Mouse (Mus musculus): ENCODE measurements around the gene Tmco2.
"Not testable (repeated sequence)": the region's sequence is repeated elsewhere in the genome, so short reads cannot be mapped to it uniquely, and the experiment has no call there.

Tmco2 gene

GRCm38 (mm10) chr4:121109126-121109525, at the start of gene Tmco2:
Gene Tmco2 (minus strand): TSS chr4:121109226.
- ATAC-seq (ENCODE audit: insufficient number of reproducible peaks, low FRiP score, low TSS enrichment) = no peak

- ATAC-seq (ENCODE audit: insufficient number of reproducible peaks, low FRiP score, low TSS enrichment) = no peak
Measured at GRCm38 (mm10) chr4:121103304-121103703, 5.7 kb downstream of the Tmco2 start.

DNA sequence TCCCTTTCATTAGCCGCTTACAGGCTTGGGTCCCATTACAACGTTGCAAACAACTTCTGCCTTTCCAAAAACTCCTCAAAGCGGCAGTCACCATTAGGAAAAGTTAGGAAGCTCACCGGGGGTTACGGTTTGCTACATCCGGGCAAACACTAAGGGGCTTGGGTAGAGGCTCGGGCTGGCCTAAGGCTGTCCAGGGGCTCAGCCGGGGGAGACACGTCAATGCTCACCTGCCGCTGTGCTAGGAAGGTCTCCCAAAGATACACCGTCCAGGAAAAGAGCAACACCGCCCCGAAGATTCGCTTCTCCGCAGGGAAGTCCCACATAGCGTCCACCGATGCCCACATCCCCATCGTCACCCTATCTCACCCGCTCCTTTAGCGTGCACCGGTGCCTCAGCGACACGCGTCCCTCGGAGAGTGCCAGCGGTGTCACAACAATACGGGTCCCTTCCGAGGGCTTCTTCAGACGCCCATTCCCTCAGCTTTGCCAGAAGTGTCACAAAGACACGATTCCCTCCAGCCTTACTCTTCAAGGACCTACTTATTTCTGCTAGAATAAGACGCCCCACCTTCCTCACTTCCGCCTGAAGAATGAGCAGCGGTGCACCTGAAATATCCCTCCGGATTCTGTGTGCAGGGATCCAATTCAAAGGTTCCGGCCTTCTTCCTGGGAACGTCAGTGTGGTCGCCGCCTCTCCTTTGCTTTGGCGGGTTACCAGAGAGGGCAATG, 11.2 kb downstream of the Tmco2 start, which contains the start of gene Zmpste24:
Gene Zmpste24, minus strand, starts transcription at position 592 of the 729 bp plus-strand sequence.
- peak; percentile 83 for ATAC-seq (ENCODE audit: insufficient number of reproducible peaks, low FRiP score, low TSS enrichment)

GRCm38 (mm10) chr4:121090211-121090610, 18.8 kb downstream of the Tmco2 start:
- ATAC-seq (ENCODE audit: insufficient number of reproducible peaks, low FRiP score, low TSS enrichment) = no peak

DNA sequence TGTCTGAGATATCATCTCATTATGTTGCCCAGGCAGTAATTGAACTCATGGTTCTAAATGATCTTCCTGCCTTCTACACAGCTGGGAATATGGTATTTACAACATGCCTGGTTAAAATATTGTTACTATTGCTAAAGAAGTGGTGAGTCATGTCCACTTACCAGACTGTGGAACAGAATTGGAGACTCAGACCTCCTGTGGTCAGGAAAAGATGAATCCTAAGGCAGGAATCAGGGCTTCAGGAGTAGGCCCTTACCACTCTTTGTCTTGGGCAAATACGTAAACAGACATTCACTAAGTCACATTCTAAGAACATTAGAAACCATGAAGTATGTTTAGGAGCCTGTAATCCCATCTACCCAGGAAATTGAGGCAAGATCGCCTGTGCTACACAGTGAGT, 20.3 kb downstream of the Tmco2 start:
- ATAC-seq (ENCODE audit: insufficient number of reproducible peaks, low FRiP score, low TSS enrichment) = no peak

- no peak for ATAC-seq (ENCODE audit: insufficient number of reproducible peaks, low FRiP score, low TSS enrichment)
Measured at GRCm38 (mm10) chr4:121084506-121084905, 24.5 kb downstream of the Tmco2 start.

GRCm38 (mm10) chr4:121080395-121080794, 28.6 kb downstream of the Tmco2 start:
- ATAC-seq (ENCODE audit: insufficient number of reproducible peaks, low FRiP score, low TSS enrichment) = no peak

DNA sequence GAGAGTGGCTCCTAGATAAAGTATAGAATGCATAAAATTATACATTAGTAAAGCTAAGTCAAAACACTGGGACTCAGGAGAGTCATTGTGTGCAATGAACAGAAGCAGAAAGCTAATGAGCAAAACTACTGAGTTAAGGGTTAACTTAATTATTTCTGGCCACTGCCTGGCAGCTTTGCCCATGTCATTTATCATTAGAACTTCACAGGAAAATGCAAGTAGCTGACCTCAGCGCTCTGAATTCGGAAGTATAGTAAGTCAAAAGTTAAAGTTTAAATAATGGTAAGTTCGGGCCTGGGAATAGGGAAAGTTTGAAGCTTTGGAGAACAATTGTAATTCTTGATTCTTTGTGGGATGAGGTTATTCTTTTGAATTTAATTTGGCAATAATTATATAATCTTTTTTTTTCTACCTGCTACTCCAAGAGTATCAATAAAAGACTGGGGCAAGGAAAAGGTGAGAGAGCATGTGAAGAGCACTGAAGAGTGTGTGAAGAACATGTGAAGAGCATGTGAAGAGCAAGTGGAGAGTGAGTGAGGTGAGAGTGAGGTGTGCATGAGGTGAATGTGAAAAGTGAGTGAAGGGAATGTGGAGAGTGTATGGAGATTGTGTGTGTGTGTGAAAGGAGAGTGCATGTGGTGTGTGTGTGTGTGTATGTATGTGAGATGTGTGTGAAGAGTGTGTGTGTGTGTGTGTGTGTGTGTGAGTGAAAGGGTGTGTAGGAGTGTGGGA, 30.9 kb downstream of the Tmco2 start:
- ATAC-seq (ENCODE audit: insufficient number of reproducible peaks, low FRiP score, low TSS enrichment) = no peak

- ATAC-seq (ENCODE audit: insufficient number of reproducible peaks, low FRiP score, low TSS enrichment) = no peak
Measured at GRCm38 (mm10) chr4:121074250-121074649, 34.8 kb downstream of the Tmco2 start.

DNA sequence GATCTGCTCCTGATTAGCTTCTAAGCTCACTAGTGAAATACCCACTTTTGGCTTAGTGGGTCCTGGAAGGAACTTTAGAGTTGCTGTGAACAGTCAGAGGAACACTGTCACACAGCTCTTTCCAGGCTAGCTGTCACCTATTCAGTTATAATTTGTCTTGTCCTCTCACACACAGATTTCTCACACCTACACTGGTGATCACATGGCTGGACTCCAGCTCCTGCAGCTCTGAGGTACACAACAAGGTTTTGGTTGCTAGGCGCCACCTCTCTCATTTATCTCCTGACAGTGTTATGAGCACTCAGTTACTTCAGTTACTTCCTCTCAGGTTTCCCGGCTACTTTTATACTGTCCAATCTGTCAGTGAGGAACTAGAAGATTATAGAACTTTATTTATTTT, 43.7 kb downstream of the Tmco2 start:
- ATAC-seq (ENCODE audit: insufficient number of reproducible peaks, low FRiP score, low TSS enrichment) = no peak

DNA sequence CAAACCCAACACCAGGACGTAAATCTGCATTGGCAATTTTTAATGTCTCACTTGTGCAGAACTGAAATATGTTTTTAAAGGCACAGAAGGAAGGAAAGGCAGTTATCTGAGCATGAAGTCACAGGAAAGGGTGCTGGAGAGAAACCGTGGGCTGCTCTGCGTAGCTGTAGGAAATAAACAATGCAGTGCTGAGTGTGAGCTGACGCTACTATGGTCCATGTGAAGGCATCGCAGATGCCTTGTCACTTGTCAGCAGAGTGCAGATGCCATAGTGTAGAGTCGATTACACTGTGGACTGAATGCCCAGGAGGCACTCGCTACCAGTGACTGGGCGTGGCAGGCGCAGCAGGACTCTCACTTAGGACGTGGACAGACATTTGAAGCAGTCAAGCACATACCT, 49.8 kb downstream of the Tmco2 start:
- ATAC-seq (ENCODE audit: insufficient number of reproducible peaks, low FRiP score, low TSS enrichment) = not testable (repeated sequence)

- no peak for ATAC-seq (ENCODE audit: insufficient number of reproducible peaks, low FRiP score, low TSS enrichment)
Measured at GRCm38 (mm10) chr4:121057032-121057431, 52.0 kb downstream of the Tmco2 start.

DNA sequence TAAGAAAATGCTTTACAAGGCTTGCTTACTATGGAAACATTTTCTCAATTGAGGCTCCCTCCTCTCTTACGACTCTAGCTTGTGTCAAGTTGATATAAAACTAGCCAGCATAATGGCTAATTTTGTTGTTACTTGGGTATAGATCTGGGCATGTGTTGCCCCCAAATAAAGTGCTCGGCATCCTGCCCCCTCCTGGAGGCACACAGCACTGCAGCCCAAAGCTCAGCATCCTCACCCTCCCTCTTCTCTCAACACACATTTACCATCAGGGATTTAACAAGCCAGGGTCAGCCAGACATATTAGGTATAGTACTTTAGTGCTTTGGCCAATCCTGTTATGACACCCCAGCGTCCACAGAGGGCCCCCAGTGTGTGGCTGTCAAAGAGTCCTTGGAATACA, 52.7 kb downstream of the Tmco2 start:
- ATAC-seq (ENCODE audit: insufficient number of reproducible peaks, low FRiP score, low TSS enrichment) = no peak
